Mouse (Mus musculus) T-helper 2 cell (primary cell): Measurements from ENCODE around the gene Shb.

Source experiments
- in situ Hi-C: fragments of 300-600 bp; cut with MboI, MseI; formaldehyde crosslinking; loops from one replicate; pipeline ENCODE4 v1.15.1; 2025; ENCODE audit warnings: high pct_unique_total_duplicates

Gene Shb

GRCm38 (mm10) chr4:45422640-45423039 lies 109.6 kb downstream of the Shb start:
- in situ Hi-C loops = no loop called here

- in situ Hi-C loops = no loop called here
These were observed 110.6 kb downstream of the Shb start for GRCm38 (mm10) chr4:45421519-45422260.

GRCm38 (mm10) chr4:45420733-45421132 lies 111.5 kb downstream of the Shb start:
- in situ Hi-C loops = no loop called here

GRCm38 (mm10) chr4:45419051-45419450 lies 113.2 kb downstream of the Shb start:
- in situ Hi-C loops = loop anchor here (10.0 kb wide), 3 partner anchors 196 to 386 kb away; no protein-coding TSS in a partner anchor

- in situ Hi-C loops = loop anchor here (10.0 kb wide), 3 partner anchors 196 to 386 kb away; no protein-coding TSS in a partner anchor
These were observed 113.9 kb downstream of the Shb start for GRCm38 (mm10) chr4:45418229-45418950.

GRCm38 (mm10) chr4:45416314-45416713 lies 116.0 kb downstream of the Shb start:
- in situ Hi-C loops = loop anchor here (10.0 kb wide), 3 partner anchors 198 to 388 kb away; no protein-coding TSS in a partner anchor

- in situ Hi-C loops = loop anchor here (10.0 kb wide), 3 partner anchors 201 to 391 kb away; no protein-coding TSS in a partner anchor
These were observed 118.5 kb downstream of the Shb start for GRCm38 (mm10) chr4:45413674-45414338.

GRCm38 (mm10) chr4:45412433-45413192 lies 119.7 kb downstream of the Shb start:
- in situ Hi-C loops = loop anchor here (10.0 kb wide), 3 partner anchors 202 to 392 kb away; no protein-coding TSS in a partner anchor

GRCm38 (mm10) chr4:45411181-45411790 lies 121.0 kb downstream of the Shb start:
- in situ Hi-C loops = loop anchor here (10.0 kb wide), 3 partner anchors 204 to 394 kb away; no protein-coding TSS in a partner anchor

GRCm38 (mm10) chr4:45409270-45409669 lies 123.0 kb downstream of the Shb start:
- in situ Hi-C loops = no loop called here

- in situ Hi-C loops = no loop called here
These were observed 123.7 kb downstream of the Shb start, which contains the start of gene Slc25a51 for GRCm38 (mm10) chr4:45408427-45409132. Gene Slc25a51 (minus strand): TSS chr4:45408766.

- in situ Hi-C loops = no loop called here
These were observed 124.5 kb downstream of the Shb start for GRCm38 (mm10) chr4:45407703-45408334.

GRCm38 (mm10) chr4:45407001-45407702 lies 125.1 kb downstream of the Shb start:
- in situ Hi-C loops = no loop called here

GRCm38 (mm10) chr4:45406397-45406796 lies 125.9 kb downstream of the Shb start:
- in situ Hi-C loops = no loop called here

GRCm38 (mm10) chr4:45405315-45405714 lies 127.0 kb downstream of the Shb start:
- in situ Hi-C loops = no loop called here

- in situ Hi-C loops = no loop called here
These were observed 128.2 kb downstream of the Shb start for GRCm38 (mm10) chr4:45404086-45404485.

GRCm38 (mm10) chr4:45403499-45403878 lies 128.8 kb downstream of the Shb start:
- in situ Hi-C loops = no loop called here

- in situ Hi-C loops = no loop called here
These were observed 129.3 kb downstream of the Shb start for GRCm38 (mm10) chr4:45402878-45403498.
